Mouse (Mus musculus): ENCODE measurements at regions not wholly inside any gene's neighbourhood (a gene's known extent, or its start where the extent isn't known, plus 50 kb on each side); places are given as distances from the start of the nearest gene placed in this dataset.

DNA sequence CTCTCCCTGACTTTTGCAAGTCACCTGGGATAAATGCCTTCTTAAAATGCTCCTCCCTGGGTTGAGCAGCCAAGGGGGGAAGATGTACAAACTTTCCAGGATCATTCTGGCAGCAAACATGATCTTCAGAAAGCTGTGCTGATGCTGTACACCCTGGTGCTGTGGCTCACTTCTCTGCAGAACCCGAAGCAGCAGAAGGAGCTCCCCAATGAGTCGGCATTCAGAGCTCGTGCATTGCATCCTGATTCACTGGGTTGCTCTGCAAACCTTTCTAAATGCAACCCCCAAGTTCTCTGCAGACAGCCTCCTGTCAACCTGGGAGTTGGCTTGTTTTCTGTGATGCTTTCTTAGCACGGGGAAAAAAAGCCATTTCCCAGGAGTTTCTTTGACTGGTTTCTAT lies 343.8 kb upstream of the Slc24a5 start:
- TF ChIP-seq CTCF (IDR thresholded peaks at IDR 0.05; ENCODE audit: borderline replicate concordance, extremely low read depth, insufficient read depth, insufficient read length) = no peak
- TF ChIP-seq POLR2A (IDR thresholded peaks at IDR 0.05; ENCODE audit: borderline replicate concordance, extremely low read depth, insufficient read depth, insufficient read length, poor library complexity, severe bottlenecking) = no peak

All from brain, embryonic 14.5 days (tissue).